Mouse (Mus musculus): ENCODE measurements at regions not wholly inside any gene's neighbourhood (a gene's known extent, or its start where the extent isn't known, plus 50 kb on each side); places are given as distances from the start of the nearest gene placed in this dataset.

DNA sequence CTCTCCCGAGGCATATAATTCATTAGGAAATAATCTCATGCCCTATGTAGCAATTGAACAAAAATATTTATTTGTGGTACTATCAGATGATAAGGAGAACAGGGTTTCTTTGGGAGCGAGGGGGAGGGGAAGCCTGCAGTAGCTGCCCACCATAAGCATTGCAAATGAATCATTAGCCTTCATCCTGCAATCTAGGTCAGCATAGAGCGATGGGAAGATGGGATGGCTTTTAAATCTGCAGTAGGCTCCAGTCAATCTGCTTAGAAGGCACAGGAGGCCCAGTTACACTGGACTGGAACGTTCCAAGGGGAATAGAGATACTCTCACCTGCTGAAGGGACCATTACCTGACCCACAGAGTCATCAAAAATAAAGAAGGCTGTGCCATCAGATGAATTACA is 478.7 kb downstream of the Prss52 start:
- Histone ChIP-seq H3K9ac (ENCODE audit: low read depth, low read length) (no peak overlapping the region), H3K9me3 (ENCODE audit: control insufficient read depth, low read length) (no peaks in the 10 kb centered on the region), H3K4me2 (replicated peaks; ENCODE audit: low read depth, low read length) (no peak overlapping the region), H3K36me3 (ENCODE audit: control insufficient read depth, insufficient read depth, low read length) (no peaks in the 10 kb centered on the region), H3K4me3 (ENCODE audit: low read length) (no peak overlapping the region), H3K27me3 (ENCODE audit: control insufficient read depth, insufficient read depth, low read length) (peaks cover 76% of the 10 kb centered on the region), H3K27ac (ENCODE audit: low read depth, low read length) (no peak overlapping the region), H3K4me1 (ENCODE audit: control insufficient read depth, insufficient read depth, low read length) (0 out of 2 replicates have a peak, but pooled peaks cover 5% of the 10 kb centered on the region)
- ATAC-seq (ENCODE audit: low FRiP score, low TSS enrichment), result no peak
- 30% methylated on average over 4 of the region's 4 CpGs for WGBS

DNA sequence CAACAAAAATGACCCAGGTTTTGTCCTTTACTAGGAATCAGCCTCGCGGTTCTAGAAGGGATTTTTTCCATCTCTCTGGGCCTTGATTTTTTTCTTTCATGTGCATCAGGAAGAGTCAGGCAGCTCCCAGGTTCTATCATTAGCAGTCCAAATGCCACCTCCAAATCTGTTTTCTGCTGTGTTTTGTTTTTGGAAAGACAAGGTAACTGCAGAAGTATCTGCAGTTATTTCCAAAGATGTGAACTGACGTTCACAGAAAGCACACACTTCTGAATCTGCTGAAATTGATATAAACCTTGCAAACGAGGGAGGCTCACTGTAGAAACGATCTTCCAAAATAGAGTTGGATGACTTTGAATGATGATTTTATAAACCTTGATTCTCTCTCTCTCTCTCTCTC is 480.1 kb downstream of the Prss52 start:
- no peaks in the 10 kb centered on the region for H3K36me3 ChIP-seq (ENCODE audit: control insufficient read depth, insufficient read depth, low read length)
- no peak for ATAC-seq (ENCODE audit: low FRiP score, low TSS enrichment)
- no peak overlapping the region for H3K9ac ChIP-seq (ENCODE audit: low read depth, low read length)
- H3K27ac ChIP-seq (ENCODE audit: low read depth, low read length), result no peak overlapping the region
- 0 out of 2 replicates have a peak, but pooled peaks cover 6% of the 10 kb centered on the region for H3K4me1 ChIP-seq (ENCODE audit: control insufficient read depth, insufficient read depth, low read length)
- peaks cover 87% of the 10 kb centered on the region for H3K27me3 ChIP-seq (ENCODE audit: control insufficient read depth, insufficient read depth, low read length)
- no peaks in the 10 kb centered on the region for H3K9me3 ChIP-seq (ENCODE audit: control insufficient read depth, low read length)
- H3K4me2 ChIP-seq (replicated peaks; ENCODE audit: low read depth, low read length), result no peak overlapping the region
- whole genome bisulfite sequencing, result 59% methylated on average over 5 of the region's 5 CpGs
- H3K4me3 ChIP-seq (ENCODE audit: low read length), result no peak overlapping the region

DNA sequence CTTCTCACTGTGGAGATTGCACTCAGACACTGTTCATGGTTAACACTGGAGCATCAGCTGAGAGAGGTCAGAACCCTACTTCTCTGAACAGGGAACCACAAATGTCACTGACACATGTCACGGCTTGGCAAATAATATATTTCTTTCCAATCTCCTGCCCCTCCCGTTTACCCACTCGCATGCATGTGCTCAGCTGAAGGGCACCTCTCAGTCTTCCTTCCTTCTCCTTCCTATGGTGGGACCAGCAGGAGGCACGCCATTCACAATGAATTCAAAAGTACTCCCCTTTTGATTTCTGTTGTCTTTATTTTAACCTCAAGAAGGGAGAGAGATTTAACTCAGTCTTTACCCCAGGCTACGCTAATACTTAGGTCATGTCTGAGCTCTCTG is 481.0 kb downstream of the Prss52 start:
- 13% methylated on average over 5 of the region's 5 CpGs for WGBS
- H3K36me3 ChIP-seq (ENCODE audit: control insufficient read depth, insufficient read depth, low read length), result no peaks in the 10 kb centered on the region
- no peak overlapping the region for H3K27ac ChIP-seq (ENCODE audit: low read depth, low read length)
- no peak for ATAC-seq (ENCODE audit: low FRiP score, low TSS enrichment)
- H3K9ac ChIP-seq (ENCODE audit: low read depth, low read length), result no peak overlapping the region
- peaks cover 11% of the 10 kb centered on the region; the same call in 1 of the 2 replicates for H3K4me1 ChIP-seq (ENCODE audit: control insufficient read depth, insufficient read depth, low read length)
- no peak overlapping the region for H3K4me2 ChIP-seq (replicated peaks; ENCODE audit: low read depth, low read length)
- no peak overlapping the region for H3K4me3 ChIP-seq (ENCODE audit: low read length)
- peaks cover 91% of the 10 kb centered on the region for H3K27me3 ChIP-seq (ENCODE audit: control insufficient read depth, insufficient read depth, low read length)
- no peaks in the 10 kb centered on the region for H3K9me3 ChIP-seq (ENCODE audit: control insufficient read depth, low read length)

DNA sequence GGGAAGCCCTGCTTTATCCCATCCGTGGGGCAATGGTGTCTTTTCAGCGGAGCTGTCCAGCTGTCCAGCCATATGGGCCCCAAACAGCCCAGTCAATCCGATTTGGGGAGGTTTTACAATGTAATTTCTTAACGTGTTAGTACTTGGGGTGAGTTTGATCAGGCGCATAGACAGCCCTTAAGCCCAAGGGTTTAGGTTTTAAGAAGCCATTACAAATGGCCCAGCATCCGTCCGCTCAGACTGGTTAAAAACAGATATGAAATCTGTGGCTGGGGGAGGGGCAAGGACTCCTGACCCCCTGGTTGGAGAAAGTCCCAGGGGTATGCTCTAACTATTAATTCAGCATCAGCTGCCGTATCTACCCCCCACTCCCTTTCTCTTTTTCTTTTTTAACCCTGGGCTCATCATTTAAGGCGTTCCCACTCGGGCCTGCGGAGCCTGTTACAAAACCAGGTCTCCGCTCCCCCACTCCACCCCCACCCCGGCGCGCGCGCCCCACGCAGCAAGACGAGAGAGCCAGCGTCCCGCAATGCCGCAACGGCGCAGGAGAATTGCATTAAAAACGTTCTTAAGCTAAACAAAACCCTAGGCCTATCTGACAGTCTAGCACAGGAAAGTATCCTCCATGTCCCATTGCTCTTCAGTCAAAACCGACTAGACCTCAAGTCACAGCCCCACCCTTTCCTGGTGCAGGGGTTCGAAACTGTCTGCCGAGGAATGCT is 481.5 kb downstream of the Prss52 start:
- no peak for ATAC-seq (ENCODE audit: low FRiP score, low TSS enrichment)
- WGBS, result 5% methylated on average over 28 of the region's 28 CpGs
- H3K36me3 ChIP-seq (ENCODE audit: control insufficient read depth, insufficient read depth, low read length), result no peaks in the 10 kb centered on the region
- peaks cover 96% of the 10 kb centered on the region for H3K27me3 ChIP-seq (ENCODE audit: control insufficient read depth, insufficient read depth, low read length)
- no peak overlapping the region for H3K27ac ChIP-seq (ENCODE audit: low read depth, low read length)
- H3K4me2 ChIP-seq (replicated peaks; ENCODE audit: low read depth, low read length), result no peak overlapping the region
- peaks cover 14% of the 10 kb centered on the region; the same call in 1 of the 2 replicates for H3K4me1 ChIP-seq (ENCODE audit: control insufficient read depth, insufficient read depth, low read length)
- H3K9ac ChIP-seq (ENCODE audit: low read depth, low read length), result no peak overlapping the region
- H3K4me3 ChIP-seq (ENCODE audit: low read length), result no peak overlapping the region
- no peaks in the 10 kb centered on the region for H3K9me3 ChIP-seq (ENCODE audit: control insufficient read depth, low read length)

DNA sequence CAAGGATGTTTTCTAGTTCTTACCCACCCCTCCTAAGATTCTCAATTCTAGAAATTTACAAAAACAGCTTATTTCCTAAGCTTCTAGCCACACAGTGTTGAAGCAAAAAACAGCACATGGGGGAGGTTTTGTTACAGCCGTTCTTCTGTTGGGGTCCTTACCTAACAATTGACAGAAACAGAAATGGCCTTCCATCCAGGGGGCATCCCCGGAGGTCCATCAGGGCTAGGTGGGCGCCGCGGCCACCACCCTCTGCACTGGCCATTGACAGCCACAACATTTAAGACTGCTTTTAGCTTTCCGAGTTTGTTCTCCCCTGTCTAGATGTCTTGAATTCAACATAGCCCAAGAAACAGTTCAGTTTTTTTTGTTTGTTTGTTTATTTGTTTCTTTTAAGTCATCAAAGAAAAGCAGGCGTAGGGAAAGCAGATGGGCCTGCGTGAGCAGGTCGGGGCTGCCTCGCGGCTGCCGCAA is 482.3 kb downstream of the Prss52 start:
- ATAC-seq (ENCODE audit: low FRiP score, low TSS enrichment), result no peak
- Histone ChIP-seq H3K36me3 (ENCODE audit: control insufficient read depth, insufficient read depth, low read length) (no peaks in the 10 kb centered on the region), H3K4me3 (ENCODE audit: low read length) (peak overlapping the region; percentile 43; the same call in 1 of the 2 replicates), H3K9ac (ENCODE audit: low read depth, low read length) (no peak overlapping the region), H3K9me3 (ENCODE audit: control insufficient read depth, low read length) (no peaks in the 10 kb centered on the region), H3K27ac (ENCODE audit: low read depth, low read length) (no peak overlapping the region), H3K4me1 (ENCODE audit: control insufficient read depth, insufficient read depth, low read length) (peaks cover 20% of the 10 kb centered on the region; the same call in 1 of the 2 replicates), H3K27me3 (ENCODE audit: control insufficient read depth, insufficient read depth, low read length) (peaks cover 97% of the 10 kb centered on the region), H3K4me2 (replicated peaks; ENCODE audit: low read depth, low read length) (no peak overlapping the region)
- 4% methylated on average over 12 of the region's 12 CpGs for WGBS

DNA sequence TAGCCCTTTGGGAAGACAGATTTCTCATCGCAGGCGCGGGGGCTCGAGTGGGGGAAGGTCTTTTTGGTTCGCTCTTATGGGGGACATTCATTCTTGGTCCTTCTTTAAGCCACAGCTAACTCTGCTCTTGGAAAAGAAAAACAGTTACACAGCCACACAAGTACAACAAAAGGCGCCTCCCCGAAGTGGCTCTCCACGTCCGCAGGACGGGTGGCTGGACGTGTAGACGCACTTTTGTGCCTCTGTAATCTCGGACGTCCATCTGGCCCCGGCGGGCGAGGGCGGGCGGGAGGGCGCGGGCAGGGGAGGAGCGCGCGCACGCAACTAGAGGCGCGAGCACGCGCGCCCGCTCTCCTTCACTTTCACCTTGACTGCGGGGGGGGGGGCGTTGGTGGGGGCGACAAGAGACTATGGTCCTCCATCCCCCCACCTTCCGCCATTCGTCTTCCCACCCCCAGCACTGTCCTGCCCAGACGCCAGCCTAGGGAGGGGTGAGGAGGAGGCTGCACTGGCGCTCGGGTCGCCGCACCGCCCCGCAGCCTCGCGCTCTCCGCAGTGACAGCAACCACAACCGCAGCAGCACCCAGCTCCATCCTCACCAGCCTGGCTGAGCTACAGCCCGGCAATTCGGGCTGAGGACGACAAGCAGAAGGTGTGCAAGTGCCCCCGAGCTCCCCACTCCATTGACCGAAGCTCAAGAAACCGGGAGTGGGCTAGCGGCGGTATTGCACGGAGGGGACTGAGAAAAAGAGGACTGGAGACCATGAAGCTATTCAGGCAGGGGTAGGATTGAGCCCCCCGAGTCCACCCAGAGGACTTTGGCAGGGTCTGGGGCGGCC is 483.0 kb downstream of the Prss52 start:
- Histone ChIP-seq H3K9ac (ENCODE audit: low read depth, low read length) (no peak overlapping the region), H3K4me1 (ENCODE audit: control insufficient read depth, insufficient read depth, low read length) (peaks cover 20% of the 10 kb centered on the region; the same call in 1 of the 2 replicates), H3K36me3 (ENCODE audit: control insufficient read depth, insufficient read depth, low read length) (no peaks in the 10 kb centered on the region), H3K9me3 (ENCODE audit: control insufficient read depth, low read length) (no peaks in the 10 kb centered on the region), H3K4me2 (replicated peaks; ENCODE audit: low read depth, low read length) (peak overlapping the region; percentile 66), H3K4me3 (ENCODE audit: low read length) (peak overlapping the region; percentile 43), H3K27me3 (ENCODE audit: control insufficient read depth, insufficient read depth, low read length) (peaks cover 96% of the 10 kb centered on the region), H3K27ac (ENCODE audit: low read depth, low read length) (no peak overlapping the region)
- under 1% methylated on average over 48 of the region's 58 CpGs for WGBS
- no peak for ATAC-seq (ENCODE audit: low FRiP score, low TSS enrichment)

DNA sequence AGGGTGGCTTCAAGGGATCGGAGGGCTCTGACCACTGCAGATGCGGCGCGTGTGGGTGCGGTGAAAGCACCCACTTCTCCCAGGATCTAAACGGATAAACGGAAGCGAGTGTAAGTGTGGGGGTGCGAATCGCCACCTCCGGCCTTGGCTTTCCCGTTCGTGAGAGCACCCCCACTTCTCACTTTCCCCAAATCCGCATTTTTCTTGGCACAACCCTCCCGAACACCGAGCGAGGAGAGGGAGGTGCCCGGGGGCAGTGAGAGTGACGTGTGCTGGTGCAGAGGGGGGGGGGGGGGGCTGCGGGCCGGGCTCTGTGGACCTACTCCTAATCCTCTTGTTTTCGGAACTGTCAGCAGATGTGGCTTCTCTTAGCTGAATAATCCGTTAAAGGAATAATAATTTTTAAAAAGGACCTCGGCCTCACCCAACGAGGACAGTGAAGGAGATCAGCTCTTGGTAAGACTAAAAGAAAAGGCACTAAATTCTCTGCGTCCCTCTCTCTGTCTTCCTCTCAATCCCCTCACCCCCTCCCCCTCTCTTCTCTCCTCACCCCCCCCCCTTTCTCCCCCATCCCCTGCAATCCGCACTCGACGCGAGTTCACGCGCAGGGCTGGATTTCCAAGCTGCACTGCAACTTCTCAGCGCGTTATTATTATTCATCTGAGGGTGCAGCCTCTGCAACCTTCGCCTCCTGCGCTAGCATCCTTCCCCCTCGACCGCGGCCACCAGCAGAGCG is 483.8 kb downstream of the Prss52 start:
- Histone ChIP-seq H3K4me2 (replicated peaks; ENCODE audit: low read depth, low read length) (peak overlapping the region; percentile 66), H3K9ac (ENCODE audit: low read depth, low read length) (no peak overlapping the region), H3K27me3 (ENCODE audit: control insufficient read depth, insufficient read depth, low read length) (peaks cover 92% of the 10 kb centered on the region), H3K27ac (ENCODE audit: low read depth, low read length) (no peak overlapping the region), H3K4me1 (ENCODE audit: control insufficient read depth, insufficient read depth, low read length) (peaks cover 20% of the 10 kb centered on the region; the same call in 1 of the 2 replicates), H3K4me3 (ENCODE audit: low read length) (peak overlapping the region; percentile 43), H3K36me3 (ENCODE audit: control insufficient read depth, insufficient read depth, low read length) (no peaks in the 10 kb centered on the region), H3K9me3 (ENCODE audit: control insufficient read depth, low read length) (no peaks in the 10 kb centered on the region)
- no peak for ATAC-seq (ENCODE audit: low FRiP score, low TSS enrichment)
- 1% methylated on average over 40 of the region's 40 CpGs for WGBS

DNA sequence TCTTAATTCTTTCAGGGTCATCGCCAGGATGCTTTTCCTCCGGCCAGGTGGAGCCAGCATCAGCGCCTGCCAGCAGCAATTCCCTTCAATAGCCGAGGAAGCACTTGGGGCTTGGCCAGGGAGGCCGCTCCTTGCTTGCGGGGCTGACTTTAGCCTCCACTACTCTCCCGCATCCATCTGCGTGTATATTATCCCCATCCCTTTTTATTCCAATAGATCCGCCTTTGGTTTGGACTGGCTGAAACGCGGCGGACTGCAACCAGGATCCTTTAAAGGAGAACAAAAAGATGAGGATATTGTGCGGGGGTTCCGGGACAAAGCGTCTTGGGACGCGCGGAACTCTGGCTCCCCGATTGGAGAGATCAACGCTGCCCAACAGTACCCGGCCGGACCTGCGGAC is 484.5 kb downstream of the Prss52 start:
- Histone ChIP-seq H3K4me2 (replicated peaks; ENCODE audit: low read depth, low read length) (no peak overlapping the region), H3K4me1 (ENCODE audit: control insufficient read depth, insufficient read depth, low read length) (peaks cover 20% of the 10 kb centered on the region; the same call in 1 of the 2 replicates), H3K9ac (ENCODE audit: low read depth, low read length) (no peak overlapping the region), H3K4me3 (ENCODE audit: low read length) (no peak overlapping the region; the same call in 1 of the 2 replicates), H3K9me3 (ENCODE audit: control insufficient read depth, low read length) (no peaks in the 10 kb centered on the region), H3K27ac (ENCODE audit: low read depth, low read length) (no peak overlapping the region), H3K27me3 (ENCODE audit: control insufficient read depth, insufficient read depth, low read length) (peaks cover 89% of the 10 kb centered on the region), H3K36me3 (ENCODE audit: control insufficient read depth, insufficient read depth, low read length) (no peaks in the 10 kb centered on the region)
- WGBS, result under 1% methylated on average over 23 of the region's 23 CpGs
- ATAC-seq (ENCODE audit: low FRiP score, low TSS enrichment), result no peak
